In the genomic region with DNA sequence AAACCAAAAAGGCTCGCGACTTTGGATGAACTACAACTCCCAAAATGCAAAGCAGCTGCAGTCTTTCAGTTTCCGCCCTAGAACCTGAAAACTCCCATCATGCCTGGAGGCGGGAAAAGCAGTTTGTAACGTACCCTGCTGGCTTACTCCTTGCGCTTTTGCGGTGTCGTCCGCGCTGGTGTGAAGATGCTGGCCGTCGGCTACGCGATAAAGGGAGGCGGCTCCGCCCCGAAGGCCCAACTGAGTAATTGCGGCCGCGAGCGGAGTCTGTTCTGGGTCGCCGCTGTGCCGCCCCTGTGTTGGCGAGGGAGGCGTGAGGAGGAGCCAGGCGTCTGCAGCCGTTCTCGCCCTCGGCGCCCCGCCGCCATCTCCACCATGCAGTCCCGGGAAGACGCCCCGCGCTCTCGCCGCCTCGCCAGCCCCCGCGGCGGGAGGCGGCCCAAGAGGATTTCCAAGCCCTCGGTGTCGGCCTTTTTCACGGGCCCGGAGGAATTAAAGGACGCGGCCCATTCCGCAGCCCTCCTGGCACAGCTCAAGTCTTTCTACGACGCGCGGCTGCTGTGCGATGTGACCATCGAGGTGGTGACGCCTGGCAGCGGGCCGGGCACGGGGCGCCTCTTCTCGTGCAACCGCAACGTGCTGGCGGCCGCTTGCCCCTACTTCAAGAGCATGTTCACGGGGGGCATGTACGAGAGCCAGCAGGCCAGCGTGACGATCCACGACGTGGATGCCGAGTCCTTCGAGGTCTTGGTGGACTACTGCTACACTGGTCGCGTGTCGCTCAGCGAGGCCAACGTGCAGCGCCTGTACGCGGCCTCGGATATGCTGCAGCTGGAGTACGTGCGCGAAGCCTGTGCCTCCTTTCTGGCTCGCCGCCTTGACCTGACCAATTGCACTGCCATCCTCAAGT, we compare ENCODE assay signal across 8 mouse cellular contexts. TPM values are rescaled to one million over a fixed set of nuclear protein-coding genes. Genes with fewer than 3 reads are reported as not detected.
A peak's percentile ranks its signal among the peaks of the same experiment; 100 is the strongest.
DNase-seq lines count a peak whose midpoint lies in the region; ATAC-seq lines count a peak whose summit lies in the region.
"Not testable (repeated sequence)": the region's sequence is repeated elsewhere in the genome, so short reads cannot be mapped to it uniquely, and the experiment has no call there.

Gene Kbtbd6, plus strand, starts transcription at position 155 of the 910 bp plus-strand sequence.

- DNase-seq in gastrocnemius, adult 18-20 months (ENCODE audit: low spot score), result peak; percentile 82
- peak; percentile 76 to 80 for DNase-seq in layer of hippocampus, postnatal 36 days
- DNase-seq in lung, postnatal 25 days (ENCODE audit: low spot score), result peak; percentile 80
- DNase-seq in retina, adult 2 months (ENCODE audit: low read depth, low spot score), result peak; percentile 72
- peak; percentile 77 for DNase-seq in thymus, postnatal 25 days

- 14% methylated on average over 35 of the region's 89 CpGs for WGBS in hindbrain, embryonic 15.5 days

- H3K4me3 ChIP-seq in hindbrain, embryonic 15.5 days, result peak within 1 kb of the TSS; percentile 63

- H3K27ac ChIP-seq in hindbrain, embryonic 15.5 days (replicated peaks), result not testable (repeated sequence)

- H3K4me2 ChIP-seq in hindbrain, embryonic 15.5 days, result peak within 1 kb of the TSS; percentile 73

- not testable (repeated sequence) for H3K9me3 ChIP-seq in hindbrain, embryonic 15.5 days

- peak within 1 kb of the TSS; percentile 36; the same call in 1 of the 2 replicates for H3K9ac ChIP-seq in hindbrain, embryonic 15.5 days

- H3K36me3 ChIP-seq in hindbrain, embryonic 15.5 days, result not testable (repeated sequence)

- not testable (repeated sequence) for H3K4me1 ChIP-seq in hindbrain, embryonic 15.5 days (replicated peaks)

- not testable (repeated sequence) for H3K27me3 ChIP-seq in hindbrain, embryonic 15.5 days

- peak; percentile 99 for ATAC-seq in activated CD4-positive, CD25-positive, alpha-beta regulatory T cell, adult 4 months
- ATAC-seq in common myeloid progenitor, adult 5-6 weeks (replicated peaks; ENCODE audit: low read depth, poor library complexity, severe bottlenecking), result peak; percentile 99
- ATAC-seq in hindbrain, embryonic 15.5 days (ENCODE audit: low FRiP score, low read depth), result peak; percentile 88

RNA-seq across cellular contexts. Expression of gene Kbtbd6, which starts in this region (rescaled TPM):
- under 1 TPM; 0.25 to 0.61 TPM for polyA plus RNA-seq in activated CD4-positive, CD25-positive, alpha-beta regulatory T cell, adult 4 months (2017; shearing (Covaris generic))
- 2.9 and 7.1 TPM in 2 replicates for total RNA-seq in common myeloid progenitor, adult 5-6 weeks (2017)
- total RNA-seq in gastrocnemius, adult 18-20 months (2021), result under 1 TPM in 1 of 2 experiments, not detected in 1; 0.14 TPM
- polyA plus RNA-seq in hindbrain, embryonic 15.5 days (2015; fragmentation: Nextera tagmentation; extraction: Ambion mirVana), result 2.0 and 2.8 TPM in 2 replicates
- 1 to 10 TPM in 1 of 2 experiments, under 1 TPM in 1; 0.81 to 1.3 TPM for total RNA-seq in layer of hippocampus, postnatal 36 days (2021)

Comparison
In these comparisons a context has a peak if more than half of its experiments do, and no peak if none do; other contexts are left out.
1. Peak in ATAC-seq in activated CD4-positive, CD25-positive, alpha-beta regulatory T cell, adult 4 months; RNA of the gene not detected or under 1 TPM.
2. Peak in DNase-seq in gastrocnemius, adult 18-20 months; RNA of the gene not detected or under 1 TPM.